Mouse (Mus musculus) hindbrain, postnatal 0 days (tissue): ENCODE results near the gene Copb1. TPM values are rescaled to one million over a fixed set of nuclear protein-coding genes. Genes with fewer than 3 reads are reported as not detected.

Experiments used
- ATAC-seq: fragments of 200-750 bp; cut with Nextera tagmentation; 2 replicates; pipeline ENCODE4 v1.8.0; 2017; ENCODE audit warnings: mild to moderate bottlenecking, moderate TSS enrichment, moderate library complexity
- DNase-seq: peaks from one replicate; pipeline ENCODE4 v3.0.0-alpha.2; 2015; ENCODE audit warnings: low spot score
- H3K27ac ChIP-seq: fragments of 300-500 bp; sonication (generic); 2 replicates; pipeline ENCODE4 v1.5.1; 2014; ENCODE audit warnings: mild to moderate bottlenecking
- H3K27me3 ChIP-seq: fragments of 300-500 bp; sonication (generic); 2 replicates; pipeline ENCODE4 v1.6.1; 2014; ENCODE audit warnings: low read length, mixed read lengths; ENCODE audit not compliant: insufficient read depth
- H3K36me3 ChIP-seq: fragments of 300-500 bp; sonication (generic); 2 replicates; pipeline ENCODE4 v1.6.1; 2014; ENCODE audit warnings: low read length, mixed read lengths; ENCODE audit not compliant: insufficient read depth
- H3K4me1 ChIP-seq: fragments of 300-500 bp; sonication (generic); 2 replicates; pipeline ENCODE4 v1.6.1; 2014; ENCODE audit warnings: antibody characterized with exemption, low read length, mixed read lengths; ENCODE audit not compliant: insufficient read depth
- H3K4me2 ChIP-seq: fragments of 300-500 bp; sonication (generic); 2 replicates; pipeline ENCODE4 v1.6.1; 2014; ENCODE audit warnings: low read depth, mild to moderate bottlenecking, low read length, moderate library complexity, mixed read lengths
- H3K4me3 ChIP-seq: fragments of 300-500 bp; sonication (generic); 2 replicates; pipeline ENCODE4 v1.5.1; 2014; ENCODE audit warnings: low read length
- H3K9ac ChIP-seq: fragments of 300-500 bp; sonication (generic); replicated peaks from 2 replicates; pipeline ENCODE4 v1.6.1; 2014; ENCODE audit warnings: mild to moderate bottlenecking, low read length, moderate library complexity, mixed read lengths
- H3K9me3 ChIP-seq: fragments of 300-500 bp; sonication (generic); 2 replicates; pipeline ENCODE4 v1.6.1; 2016; ENCODE audit warnings: low read length, mixed read lengths
- CTCF ChIP-seq: IDR thresholded peaks from 2 replicates; pipeline ENCODE4 v1.5.1; 2016; ENCODE audit warnings: antibody characterized with exemption, control low read depth, low read depth
- WGBS: fragments of 180-500 bp; shearing (Covaris S2); extraction: QIAGEN DNeasy Blood & Tissue Kit; methylation state at CpG from one replicate; pipeline ENCODE4 v1.1.7; 2014; 5-methylcytosine and 5-hydroxymethylcytosine counted together
- polyA plus RNA-seq: library from polyadenylated mRNA; unstranded; fragments of >200 nt; fragmentation: Nextera tagmentation; extraction: Ambion mirVana; gene quantifications from 2 replicates; pipeline ENCODE4 v1.2.1, GENCODE M21; 2015
- total RNA-seq: library from RNA; depleted of rRNA; stranded (reverse); fragments of >200 nt; gene quantifications from 2 replicates; pipeline ENCODE4 v1.2.3, GENCODE M21; 2014

The Copb1 gene
- total and polyA plus RNA-seq, 2 experiments from 2014 or later, result 44.8 to 66.3 TPM

DNA sequence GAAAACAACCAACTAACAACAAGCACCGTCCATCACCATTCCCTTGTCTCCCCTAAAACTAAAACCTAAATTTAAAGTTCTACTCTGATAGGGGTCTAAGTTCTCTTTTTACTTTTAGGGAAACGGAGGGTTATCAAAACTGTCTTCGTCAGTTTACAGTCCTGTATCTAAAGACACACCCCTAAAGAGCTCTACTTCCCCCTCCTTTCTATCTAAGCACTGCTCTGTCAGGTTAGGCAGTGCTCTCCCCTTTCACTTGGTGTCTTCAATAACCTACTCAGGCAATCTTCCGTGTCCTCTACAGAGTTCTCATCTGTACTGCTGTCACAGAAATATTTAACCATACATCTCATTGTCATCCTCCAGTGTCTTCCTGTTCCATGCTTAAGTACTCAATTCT is 34.1 kb downstream of the Copb1 start:
- Histone ChIP-seq H3K9ac (no peak overlapping the region), H3K4me3 (no peak overlapping the region), H3K4me2 (no peak overlapping the region), H3K27me3 (no peaks in the 10 kb centered on the region), H3K4me1 (no peaks in the 10 kb centered on the region), H3K9me3 (no peaks in the 10 kb centered on the region), H3K27ac (no peak overlapping the region), H3K36me3 (peaks cover 29% of the 10 kb centered on the region)
- DNase-seq, result no peak
- WGBS, result 95% methylated on average over 4 of the region's 4 CpGs
- TF ChIP-seq CTCF, result no peak
- no peak for ATAC-seq

DNA sequence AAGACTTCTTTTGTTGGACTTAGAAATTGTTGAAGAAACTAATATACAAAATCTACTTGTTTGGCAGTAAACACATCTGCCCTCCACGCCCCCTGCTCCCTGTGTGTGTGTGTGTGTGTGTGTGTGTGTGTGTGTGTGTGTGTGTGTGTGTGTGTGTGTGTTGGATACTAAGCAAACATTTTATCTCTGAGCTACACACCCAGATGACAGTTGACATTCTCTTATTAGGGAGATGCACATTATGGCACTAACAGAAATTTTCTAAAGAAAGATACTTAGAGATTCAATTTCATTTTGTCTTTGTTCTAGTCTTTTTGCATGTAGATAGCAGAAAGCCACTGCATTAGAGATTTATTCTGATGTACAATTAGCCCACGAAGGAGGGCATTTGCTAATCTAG is 37.6 kb downstream of the Copb1 start:
- H3K9ac ChIP-seq, result no peak overlapping the region
- H3K27ac ChIP-seq, result no peak overlapping the region
- H3K27me3 ChIP-seq, result no peaks in the 10 kb centered on the region
- no peaks in the 10 kb centered on the region for H3K4me1 ChIP-seq
- no peak for TF ChIP-seq CTCF
- no peak for DNase-seq
- no peak for ATAC-seq
- no peak overlapping the region for H3K4me2 ChIP-seq
- H3K9me3 ChIP-seq, result no peaks in the 10 kb centered on the region
- 91% methylated on average over 2 of the region's 2 CpGs for WGBS
- H3K4me3 ChIP-seq, result no peak overlapping the region
- H3K36me3 ChIP-seq, result peaks cover 31% of the 10 kb centered on the region

DNA sequence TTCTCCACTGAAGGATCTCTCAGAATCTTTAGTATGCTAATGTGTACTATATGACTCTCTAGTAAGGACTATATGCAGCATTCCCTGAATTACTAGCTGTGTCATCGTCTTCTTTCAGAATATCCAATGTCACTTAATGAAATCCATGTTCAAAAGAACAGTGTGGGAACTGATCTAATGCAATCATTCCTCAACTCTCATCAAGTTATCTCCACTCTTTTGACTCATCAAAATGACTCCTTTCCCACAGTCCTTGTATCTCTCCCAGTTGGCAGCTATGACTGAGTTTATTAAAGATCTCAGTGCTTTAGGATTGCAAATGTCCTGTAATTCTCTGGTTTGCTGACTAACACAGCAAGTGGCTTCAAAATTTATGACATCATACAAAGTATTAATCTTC is 40.1 kb downstream of the Copb1 start:
- ATAC-seq (no peak), DNase-seq (no peak)
- H3K9me3 ChIP-seq, result no peaks in the 10 kb centered on the region
- H3K4me1 ChIP-seq, result no peaks in the 10 kb centered on the region
- TF ChIP-seq CTCF, result no peak
- no peak overlapping the region for H3K27ac ChIP-seq
- no peak overlapping the region for H3K4me2 ChIP-seq
- no peak overlapping the region for H3K9ac ChIP-seq
- H3K27me3 ChIP-seq, result no peaks in the 10 kb centered on the region
- 90% methylated on average over 1 of the region's 1 CpGs for WGBS
- peaks cover 15% of the 10 kb centered on the region; the same call in 1 of the 2 replicates for H3K36me3 ChIP-seq
- no peak overlapping the region for H3K4me3 ChIP-seq

DNA sequence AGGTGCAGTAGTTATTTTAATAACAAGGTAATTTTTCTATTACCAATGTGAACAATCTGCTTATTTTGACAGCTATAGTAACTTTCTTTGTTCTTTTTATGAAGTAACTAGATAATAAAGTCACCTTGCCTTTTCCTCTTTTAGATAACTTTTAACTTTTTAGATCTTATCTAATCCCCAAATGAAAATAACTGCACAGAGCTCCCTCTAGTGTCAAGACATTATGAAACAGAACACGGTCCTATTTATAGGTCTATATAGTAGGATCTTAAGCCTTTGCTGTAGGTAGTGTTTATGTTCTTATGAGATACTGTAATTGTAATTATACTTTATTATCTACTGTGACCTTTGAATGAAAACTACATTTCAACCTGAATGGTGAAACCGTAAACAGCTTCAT is 41.0 kb downstream of the Copb1 start:
- Histone ChIP-seq H3K36me3 (peaks cover 14% of the 10 kb centered on the region; the same call in 1 of the 2 replicates), H3K9me3 (no peaks in the 10 kb centered on the region), H3K4me1 (no peaks in the 10 kb centered on the region), H3K27ac (no peak overlapping the region), H3K4me2 (no peak overlapping the region), H3K4me3 (no peak overlapping the region), H3K27me3 (no peaks in the 10 kb centered on the region), H3K9ac (no peak overlapping the region)
- peak; percentile 83 for DNase-seq
- peak; percentile 70 for TF ChIP-seq CTCF
- 60% methylated on average over 2 of the region's 2 CpGs for WGBS
- ATAC-seq, result no peak

DNA sequence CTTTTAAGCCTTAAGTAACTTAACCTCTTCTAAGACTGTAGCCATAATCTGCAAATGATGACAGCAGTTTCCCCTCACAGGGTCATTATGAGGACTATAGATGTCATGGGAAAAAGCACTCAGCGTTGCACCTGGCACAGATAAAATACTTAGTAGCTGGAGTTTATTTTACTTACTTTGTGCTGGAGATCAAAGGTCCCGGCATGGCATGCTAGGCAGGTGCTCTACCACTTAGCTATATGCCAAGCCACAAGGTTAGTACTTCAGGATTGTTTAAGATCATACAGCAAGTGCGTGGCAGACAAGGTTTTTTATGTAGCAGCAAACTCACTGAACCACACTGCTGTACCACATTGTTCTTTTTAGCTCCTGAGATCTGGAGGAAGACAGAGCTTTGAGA is 43.9 kb downstream of the Copb1 start:
- WGBS, result 87% methylated on average over 3 of the region's 3 CpGs
- H3K9ac ChIP-seq, result no peak overlapping the region
- no peaks in the 10 kb centered on the region for H3K9me3 ChIP-seq
- H3K36me3 ChIP-seq, result peaks cover 5% of the 10 kb centered on the region; the same call in 1 of the 2 replicates
- DNase-seq, result no peak
- H3K4me2 ChIP-seq, result no peak overlapping the region
- H3K4me1 ChIP-seq, result no peaks in the 10 kb centered on the region
- ATAC-seq, result no peak
- H3K4me3 ChIP-seq, result no peak overlapping the region
- H3K27me3 ChIP-seq, result no peaks in the 10 kb centered on the region
- H3K27ac ChIP-seq, result no peak overlapping the region
- no peak for TF ChIP-seq CTCF

DNA sequence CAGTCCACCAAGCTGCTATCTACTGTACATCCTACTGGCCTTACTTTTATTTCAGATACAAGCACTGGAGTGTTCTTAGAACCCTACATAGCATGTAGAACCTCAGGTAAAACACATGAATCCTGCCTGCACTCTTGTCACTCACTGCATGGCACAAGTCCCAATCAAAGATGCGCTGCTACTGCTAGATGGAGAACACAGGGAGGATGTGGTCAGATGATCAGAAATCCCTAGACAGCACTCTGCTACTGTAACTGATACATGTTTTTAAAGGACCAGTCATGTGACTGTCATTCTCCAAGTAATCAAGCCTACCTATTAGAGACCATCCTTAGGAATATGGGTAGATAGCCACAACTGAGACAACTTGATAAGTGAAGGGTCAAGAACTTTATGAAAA is 44.7 kb downstream of the Copb1 start:
- TF ChIP-seq CTCF, result no peak
- no peak overlapping the region for H3K4me2 ChIP-seq
- no peaks in the 10 kb centered on the region for H3K27me3 ChIP-seq
- no peak overlapping the region for H3K27ac ChIP-seq
- H3K9ac ChIP-seq, result no peak overlapping the region
- DNase-seq (no peak), ATAC-seq (no peak)
- no peaks in the 10 kb centered on the region for H3K9me3 ChIP-seq
- WGBS, result 98% methylated on average over 1 of the region's 1 CpGs
- no peaks in the 10 kb centered on the region for H3K4me1 ChIP-seq
- H3K36me3 ChIP-seq, result peaks cover 2% of the 10 kb centered on the region; the same call in 1 of the 2 replicates
- H3K4me3 ChIP-seq, result no peak overlapping the region

DNA sequence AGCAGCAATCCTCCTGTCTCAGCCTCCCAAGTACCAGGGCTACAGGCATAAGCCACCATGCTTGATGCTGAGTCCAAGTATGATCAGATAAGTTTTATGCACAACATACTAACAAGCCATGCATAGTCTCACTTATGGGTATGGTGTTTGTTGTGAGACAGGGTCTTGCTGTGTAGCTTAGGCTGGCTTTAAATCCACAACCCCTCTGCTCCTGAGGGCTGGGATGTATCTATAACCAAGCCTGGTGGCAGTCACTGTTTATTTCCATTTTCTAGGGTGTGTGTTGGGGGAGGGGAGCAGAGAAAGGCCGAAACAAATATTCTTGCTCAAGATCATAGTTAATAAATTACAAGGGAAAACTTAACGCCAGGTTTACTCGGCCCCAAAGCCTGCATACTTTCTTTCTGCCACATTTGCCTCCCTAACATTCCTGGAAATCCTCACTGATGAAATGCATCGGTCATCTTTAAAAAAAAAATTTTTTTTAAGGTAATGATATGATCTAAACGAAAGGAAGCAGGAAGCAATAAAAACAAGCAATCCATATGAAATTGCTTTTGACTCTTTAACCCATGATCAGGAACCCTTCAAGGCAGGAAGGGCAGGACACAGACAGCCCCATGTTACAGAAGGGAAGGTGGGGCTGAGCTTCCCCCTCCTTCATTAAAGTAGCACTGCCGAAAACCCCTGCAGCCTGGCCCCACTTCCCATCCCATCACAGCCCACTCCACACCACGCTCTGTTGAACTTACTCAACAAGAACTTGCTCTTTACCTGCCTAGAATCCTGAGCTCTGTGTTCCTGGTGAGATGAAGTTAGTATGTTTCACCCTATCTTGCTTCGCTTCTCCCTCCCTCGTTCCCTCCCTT is 50.8 kb downstream of the Copb1 start:
- no peak for ATAC-seq
- H3K36me3 ChIP-seq, result no peaks in the 10 kb centered on the region
- WGBS, result 77% methylated on average over 9 of the region's 9 CpGs
- H3K4me1 ChIP-seq, result no peaks in the 10 kb centered on the region
- no peaks in the 10 kb centered on the region for H3K9me3 ChIP-seq
- DNase-seq, result no peak
- H3K27me3 ChIP-seq, result no peaks in the 10 kb centered on the region
- no peak overlapping the region for H3K27ac ChIP-seq
- no peak overlapping the region for H3K4me2 ChIP-seq
- H3K4me3 ChIP-seq, result no peak overlapping the region
- no peak for TF ChIP-seq CTCF
- H3K9ac ChIP-seq, result no peak overlapping the region
